Mouse (Mus musculus) cerebellum, postnatal 25 days (tissue): ENCODE measurements around the gene Mettl17.
"Not testable (repeated sequence)": the region's sequence is repeated elsewhere in the genome, so short reads cannot be mapped to it uniquely, and the experiment has no call there.

Source experiments
- DNase-seq, 2 experiments: peaks; one replicate each; pipeline ENCODE4 v3.0.0; 2021; ENCODE audit warnings: mixed read lengths in 2 of 2

The Mettl17 gene

DNA sequence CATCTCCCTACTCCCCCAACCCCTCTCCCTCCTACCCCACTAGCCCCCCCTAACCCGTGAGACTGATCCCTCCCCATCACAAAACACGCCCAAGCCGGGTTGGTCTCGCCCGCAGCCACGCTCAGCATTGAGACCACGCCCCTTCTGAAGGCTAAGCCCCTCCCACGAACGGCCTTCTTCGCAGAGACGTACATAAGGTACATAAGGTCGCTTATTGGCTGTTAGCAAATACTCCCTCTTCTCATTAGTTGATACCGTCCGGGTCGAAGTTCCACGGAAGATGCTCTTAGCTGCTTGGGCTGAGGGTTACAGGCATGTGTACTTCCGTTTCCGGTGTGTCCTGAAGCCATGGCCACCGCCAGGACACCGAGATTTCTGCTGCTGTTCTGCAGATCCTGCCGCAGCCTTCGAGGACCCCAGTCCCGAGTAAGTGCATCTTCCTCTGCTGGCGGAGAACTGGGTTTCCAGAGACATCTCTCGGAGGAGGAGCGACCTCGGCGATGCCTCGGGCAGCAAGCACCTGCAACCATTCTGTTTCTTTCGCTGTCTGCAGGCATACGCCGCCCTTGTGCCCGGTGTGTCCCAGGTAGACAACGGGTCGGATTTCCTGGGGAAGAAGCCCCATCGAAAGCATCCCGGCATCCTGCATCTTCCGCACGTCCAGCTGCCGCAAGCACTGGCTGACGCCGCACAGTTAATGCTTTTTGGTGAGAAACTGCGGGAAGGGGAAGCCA, at the start of gene Mettl17:
TSS of gene Mettl17 (plus strand) at position 245 of the 734 bp plus-strand sequence.
- peak; percentile 88 to 95 for DNase-seq

- peak in 1 of 2 experiments; percentile 16 for DNase-seq
These were observed 46.2 kb upstream of the Mettl17 start for GRCm38 (mm10) chr14:51838480-51838879.

DNA sequence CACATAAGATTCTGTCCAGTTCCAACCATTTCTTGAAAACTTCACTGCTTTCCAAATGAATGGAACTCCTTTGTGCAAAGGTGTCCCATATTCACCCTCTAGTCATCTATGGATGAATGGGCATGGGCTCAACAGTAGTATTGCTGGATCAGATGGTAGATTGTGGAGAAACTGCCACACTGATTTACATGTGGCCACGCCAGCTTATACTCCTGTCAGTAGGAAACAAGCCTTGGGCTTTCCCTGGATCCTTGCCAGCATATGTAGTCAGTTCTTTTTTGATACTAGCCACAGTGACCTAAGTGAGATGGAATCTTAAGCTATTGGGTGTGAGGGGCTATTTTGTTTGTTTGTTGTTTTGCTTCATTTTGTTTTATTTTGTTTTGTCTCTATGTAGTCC, 42.4 kb upstream of the Mettl17 start:
- DNase-seq: no peak

- no peak for DNase-seq
These were observed 41.9 kb upstream of the Mettl17 start for GRCm38 (mm10) chr14:51842781-51843180.

DNA sequence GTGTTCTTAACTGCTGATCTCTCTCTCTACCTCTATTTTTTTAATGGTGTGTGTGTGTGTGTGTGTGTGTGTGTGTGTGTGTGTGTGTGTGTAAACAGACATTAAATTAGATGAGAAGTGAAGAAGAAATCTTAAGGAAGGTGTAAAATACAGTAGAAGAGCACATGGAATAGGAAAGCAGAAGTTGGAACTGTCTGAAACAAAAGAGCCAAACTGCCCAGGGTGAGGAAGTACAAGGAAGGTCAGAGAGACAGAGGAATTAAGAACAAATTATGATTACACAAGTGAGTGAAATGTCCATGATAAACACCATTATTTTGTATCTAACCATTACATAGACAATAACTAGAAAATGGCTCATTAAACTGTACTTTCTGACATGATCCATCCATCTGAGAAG, 40.8 kb upstream of the Mettl17 start:
- no peak for DNase-seq

DNA sequence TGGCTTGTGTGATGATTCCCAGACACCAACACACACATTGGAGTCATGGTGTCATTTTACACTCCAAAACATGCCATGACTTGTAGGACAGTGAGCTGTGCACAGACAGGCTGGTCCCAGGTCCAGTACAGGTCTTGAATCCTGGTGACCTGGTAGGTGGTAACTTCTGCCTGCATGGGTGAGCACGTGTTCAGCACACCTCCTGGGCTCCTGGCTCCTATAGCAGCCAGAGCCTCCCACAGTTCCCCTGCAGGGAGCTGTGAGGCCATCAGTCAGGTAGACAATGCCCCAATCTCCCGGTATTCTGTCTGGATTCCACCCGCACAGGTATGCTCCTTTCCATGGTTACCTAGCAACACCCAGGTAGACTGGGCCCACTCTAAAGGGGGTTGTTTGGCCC, 38.1 kb upstream of the Mettl17 start:
- no peak for DNase-seq

- peak in 1 of 2 experiments; percentile 7 for DNase-seq
These were observed 33.6 kb upstream of the Mettl17 start for GRCm38 (mm10) chr14:51851006-51851405.

DNA sequence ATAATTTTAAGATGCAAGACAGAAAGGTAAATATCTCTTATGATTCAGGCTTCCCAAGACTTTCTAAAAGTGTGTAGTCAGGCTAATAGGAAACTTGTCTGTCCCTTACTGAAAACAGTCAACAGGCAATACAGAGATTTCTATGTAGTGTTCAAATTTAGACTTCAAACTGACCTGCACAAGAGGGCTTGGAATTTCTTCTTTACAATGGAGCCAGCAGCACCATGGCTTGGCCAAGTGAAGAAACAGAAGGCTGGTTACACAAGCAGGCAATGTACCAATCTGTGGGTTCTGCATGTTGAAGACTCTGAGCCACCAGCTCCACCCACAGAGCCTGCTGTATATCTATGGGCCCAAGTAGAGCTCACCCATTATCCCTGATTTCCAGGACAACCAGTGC, 31.2 kb upstream of the Mettl17 start, which contains the start of gene Ear6:
TSS of gene Ear6 (plus strand) at position 301 of the 400 bp plus-strand sequence.
- no peak for DNase-seq

GRCm38 (mm10) chr14:51855280-51855679, 29.4 kb upstream of the Mettl17 start:
- not testable (repeated sequence) for DNase-seq

DNA sequence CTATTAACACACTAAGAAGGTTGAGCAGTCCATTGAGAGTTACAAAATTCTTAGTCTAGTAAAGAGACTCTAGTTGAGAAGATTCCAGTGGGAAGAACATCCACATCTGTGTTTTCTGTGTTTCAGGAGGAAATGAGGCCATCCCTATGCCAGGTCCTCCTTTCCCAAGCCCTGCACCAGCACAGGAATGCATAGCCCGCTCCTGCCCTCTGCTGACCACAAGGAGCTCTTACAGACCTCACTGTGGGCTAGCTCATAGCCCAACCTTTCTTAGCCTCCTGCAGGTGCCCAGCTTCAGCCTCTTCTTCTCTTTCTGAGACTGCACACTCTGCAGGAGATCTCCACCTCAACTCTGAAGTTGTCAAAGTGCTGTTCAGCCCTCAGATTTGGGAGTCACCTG, 21.0 kb upstream of the Mettl17 start:
- peak in 1 of 2 experiments; percentile 22 for DNase-seq

GRCm38 (mm10) chr14:51870756-51871155, 13.9 kb upstream of the Mettl17 start:
- DNase-seq: no peak

- DNase-seq: no peak
These were observed 12.9 kb upstream of the Mettl17 start for GRCm38 (mm10) chr14:51871741-51872140.

GRCm38 (mm10) chr14:51877517-51877916, 7.1 kb upstream of the Mettl17 start:
- no peak for DNase-seq

DNA sequence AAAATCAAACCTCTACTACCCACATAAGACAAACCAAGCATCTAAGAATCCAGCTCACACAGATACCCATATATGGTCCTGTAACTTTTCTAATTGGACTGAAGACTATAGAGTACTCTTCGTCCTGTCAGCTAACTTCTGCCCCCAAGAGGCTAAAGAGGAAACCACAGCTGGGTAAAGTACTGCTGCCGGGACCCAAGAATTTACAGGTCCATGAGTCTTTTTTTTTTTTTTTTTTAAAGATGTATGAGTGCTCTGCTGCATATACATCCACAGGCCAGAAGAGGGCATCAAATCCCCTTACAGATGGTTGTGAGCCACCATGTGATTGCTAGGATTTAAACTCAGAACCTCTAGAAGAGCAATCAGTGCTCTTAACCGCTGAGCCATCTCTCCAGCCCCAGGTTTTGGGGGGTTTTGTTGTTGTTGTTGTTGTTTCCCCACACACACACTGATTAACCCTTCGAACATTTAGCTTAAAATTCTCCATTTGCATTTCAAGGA, 1.1 kb upstream of the Mettl17 start:
- peak; percentile 49 to 69 for DNase-seq

- no peak for DNase-seq
These were observed 554 bp upstream of the Mettl17 start for GRCm38 (mm10) chr14:51884031-51884544.

- DNase-seq: no peak
These were observed 1.4 kb downstream of the Mettl17 start for GRCm38 (mm10) chr14:51886051-51886450.

DNA sequence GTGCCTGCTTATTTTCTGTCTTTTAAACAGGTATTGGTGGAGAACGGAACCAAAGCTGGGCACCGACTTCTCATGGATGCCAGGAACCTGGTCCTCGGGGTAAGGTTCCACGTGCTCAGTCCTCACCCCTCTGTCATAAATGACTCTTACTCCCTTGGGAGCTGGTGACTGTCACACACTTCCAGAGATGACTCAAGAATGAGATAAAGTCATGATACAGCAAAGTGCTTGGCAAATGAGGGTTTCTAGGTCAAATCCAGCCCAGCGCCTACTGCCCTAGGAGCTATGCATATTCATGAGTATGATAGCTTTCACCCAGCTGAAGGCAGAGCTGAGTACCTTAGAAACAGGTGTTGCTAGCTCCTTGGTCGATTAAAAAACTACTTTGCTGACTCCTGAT, 5.2 kb downstream of the Mettl17 start:
- DNase-seq: no peak

DNA sequence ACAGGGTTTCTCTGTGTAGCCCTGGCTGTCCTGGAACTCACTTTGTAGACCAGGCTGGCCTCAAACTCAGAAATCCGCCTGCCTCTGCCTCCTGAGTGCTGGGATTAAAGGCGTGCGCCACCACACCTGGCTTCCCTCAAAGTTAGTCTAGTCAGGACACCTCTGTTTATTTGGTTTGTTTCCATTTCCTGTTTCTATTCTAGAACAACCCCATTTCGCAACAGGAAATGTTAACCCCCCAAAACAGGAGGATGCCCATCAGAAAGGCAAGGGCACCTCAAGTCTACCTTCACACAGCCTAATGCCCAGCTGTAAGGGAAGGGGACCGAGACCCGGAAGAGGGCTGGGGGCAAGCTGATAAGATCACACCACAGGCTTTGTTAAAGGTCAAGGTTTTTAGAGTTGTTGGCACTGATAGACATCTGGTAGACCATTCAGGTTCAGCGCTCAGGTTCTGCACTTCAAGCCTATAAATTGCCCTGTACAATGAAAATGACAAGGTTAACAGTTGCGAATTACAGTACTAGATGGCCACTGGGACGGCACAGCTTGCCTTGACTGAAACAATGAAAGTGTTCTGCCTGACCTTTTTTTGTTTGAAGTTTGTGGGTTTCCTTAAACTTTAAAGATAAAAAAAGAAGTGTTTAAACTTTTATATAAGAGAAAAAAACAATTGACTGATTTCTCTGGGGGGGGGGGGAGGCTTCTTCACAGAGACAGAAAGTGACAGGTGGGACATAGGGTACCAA, 7.7 kb downstream of the Mettl17 start, which contains the start of gene Slc39a2:
TSS of gene Slc39a2 (plus strand) at position 699 of the 749 bp plus-strand sequence.
- DNase-seq: no peak

- DNase-seq: no peak
These were observed 8.6 kb downstream of the Mettl17 start for GRCm38 (mm10) chr14:51893094-51893794.

GRCm38 (mm10) chr14:51893809-51894208, 9.2 kb downstream of the Mettl17 start:
- DNase-seq: no peak

GRCm38 (mm10) chr14:51895071-51895470, 10.4 kb downstream of the Mettl17 start:
- DNase-seq: no peak

- peak in 1 of 2 experiments; percentile 60 for DNase-seq
These were observed 11.4 kb downstream of the Mettl17 start for GRCm38 (mm10) chr14:51896019-51896418.
